Mouse (Mus musculus) midbrain, postnatal 0 days (tissue): ENCODE measurements at regions not wholly inside any gene's neighbourhood (a gene's known extent, or its start where the extent isn't known, plus 50 kb on each side); places are given as distances from the start of the nearest gene placed in this dataset.

Source experiments
- ATAC-seq: fragments of 200-750 bp; cut with Nextera tagmentation; 2 replicates; pipeline ENCODE4 v1.8.0; 2017; ENCODE audit warnings: moderate number of reproducible peaks, mild to moderate bottlenecking, moderate TSS enrichment, moderate library complexity; ENCODE audit not compliant: low FRiP score
- DNase-seq: peaks from one replicate; pipeline ENCODE4 v3.0.0-alpha.2; 2015; ENCODE audit warnings: low spot score
- H3K27ac ChIP-seq: fragments of 300-500 bp; sonication (generic); 2 replicates; pipeline ENCODE4 v1.5.1; 2014; ENCODE audit warnings: low read depth, mild to moderate bottlenecking, low read length, mixed read lengths
- H3K27me3 ChIP-seq: fragments of 300-500 bp; sonication (generic); 2 replicates; pipeline ENCODE4 v1.6.1; 2014; ENCODE audit warnings: low read length, control low read depth, mixed read lengths; ENCODE audit not compliant: insufficient read depth
- H3K36me3 ChIP-seq: fragments of 300-500 bp; sonication (generic); 2 replicates; pipeline ENCODE4 v1.6.1; 2014; ENCODE audit warnings: low read length, control low read depth, mixed read lengths; ENCODE audit not compliant: insufficient read depth
- H3K4me1 ChIP-seq: fragments of 300-500 bp; sonication (generic); 2 replicates; pipeline ENCODE4 v1.6.1; 2014; ENCODE audit warnings: mild to moderate bottlenecking, control low read depth, antibody characterized with exemption, low read length, mixed read lengths; ENCODE audit not compliant: insufficient read depth
- H3K4me2 ChIP-seq: fragments of 300-500 bp; sonication (generic); 2 replicates; pipeline ENCODE4 v1.6.1; 2014; ENCODE audit warnings: low read depth, mild to moderate bottlenecking, low read length, mixed read lengths; ENCODE audit not compliant: poor library complexity, severe bottlenecking
- H3K4me3 ChIP-seq: fragments of 300-500 bp; sonication (generic); 2 replicates; pipeline ENCODE4 v1.5.1; 2014; ENCODE audit warnings: low read depth, mild to moderate bottlenecking, low read length, moderate library complexity
- H3K9ac ChIP-seq: fragments of 300-500 bp; sonication (generic); replicated peaks from 2 replicates; pipeline ENCODE4 v1.6.1; 2014; ENCODE audit warnings: mild to moderate bottlenecking, low read length, moderate library complexity, mixed read lengths; ENCODE audit not compliant: poor library complexity, severe bottlenecking
- H3K9me3 ChIP-seq: fragments of 300-500 bp; sonication (generic); 2 replicates; pipeline ENCODE4 v1.6.1; 2016; ENCODE audit warnings: low read length, control low read depth
- CTCF ChIP-seq: IDR thresholded peaks from 2 replicates; pipeline ENCODE4 v1.5.1; 2016; ENCODE audit warnings: antibody characterized with exemption, mild to moderate bottlenecking
- WGBS: fragments of 180-500 bp; shearing (Covaris S2); extraction: QIAGEN DNeasy Blood & Tissue Kit; methylation state at CpG from one replicate; pipeline ENCODE4 v1.1.7; 2014; 5-methylcytosine and 5-hydroxymethylcytosine counted together

DNA sequence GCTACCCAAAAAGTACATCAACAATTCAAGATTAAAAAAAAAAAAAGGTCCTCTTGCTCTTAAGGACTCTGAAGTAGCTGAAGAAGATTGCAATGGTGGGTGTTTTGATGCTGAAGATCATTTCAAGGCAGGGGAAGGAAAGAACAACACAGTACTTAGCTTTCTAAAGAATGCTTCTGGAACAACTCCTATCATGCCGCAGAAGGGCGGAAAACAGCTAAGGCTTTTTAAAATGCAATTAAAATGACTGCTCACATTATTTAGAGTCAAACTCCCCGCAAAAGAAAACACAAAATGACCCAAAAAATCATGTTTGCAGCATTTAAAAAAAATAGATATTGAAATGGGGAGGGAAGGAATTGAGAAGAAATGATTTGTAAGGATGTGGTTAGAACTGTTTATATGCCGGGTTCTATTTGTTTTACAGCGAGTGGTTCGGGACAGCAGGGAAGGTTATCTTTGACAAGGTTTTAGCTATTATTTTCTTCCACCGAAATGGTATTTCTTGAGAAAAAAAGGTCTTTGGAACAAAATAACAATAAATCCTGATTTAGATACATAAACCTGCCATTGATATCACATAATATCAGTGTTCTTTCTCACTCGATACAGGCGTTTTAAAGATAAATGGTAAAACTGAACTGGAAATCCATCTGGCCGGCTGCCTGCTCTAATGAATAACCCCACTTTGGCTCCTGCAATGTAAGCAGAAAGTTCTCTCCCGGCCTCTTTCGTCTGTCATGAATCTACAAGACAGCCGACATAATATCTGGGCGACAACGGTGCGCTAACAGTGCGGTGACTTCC is 127.6 kb downstream of the Gm10295 start:
- WGBS = 86% methylated on average over 17 of the region's 17 CpGs
- no peak for TF ChIP-seq CTCF
- H3K4me2 ChIP-seq = no peak overlapping the region
- H3K9me3 ChIP-seq = no peaks in the 10 kb centered on the region
- H3K27me3 ChIP-seq = no peaks in the 10 kb centered on the region
- no peak overlapping the region for H3K27ac ChIP-seq
- no peak for ATAC-seq
- H3K9ac ChIP-seq = no peak overlapping the region
- no peaks in the 10 kb centered on the region for H3K36me3 ChIP-seq
- no peak overlapping the region for H3K4me3 ChIP-seq
- H3K4me1 ChIP-seq = no peaks in the 10 kb centered on the region
- DNase-seq = no peak

DNA sequence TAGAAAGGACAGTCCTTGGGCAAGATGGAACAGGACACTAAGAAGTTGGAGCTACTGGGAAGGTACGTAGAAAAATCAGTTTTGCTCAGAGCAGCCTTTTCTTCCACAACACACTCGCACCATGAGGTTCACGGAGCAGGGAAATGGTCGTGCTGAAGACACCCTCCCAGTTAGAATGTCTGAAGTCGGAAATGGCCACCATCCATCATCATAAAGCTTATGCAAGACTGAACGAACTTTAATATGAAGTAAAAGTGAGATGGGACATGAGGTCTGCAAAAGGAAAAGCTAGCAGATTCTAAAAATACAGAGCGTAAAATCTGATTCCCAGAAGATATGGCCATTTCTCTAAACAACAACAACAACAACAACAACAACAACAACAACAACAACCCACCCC is 133.9 kb downstream of the Gm10295 start:
- no peak for ATAC-seq
- TF ChIP-seq CTCF = no peak

DNA sequence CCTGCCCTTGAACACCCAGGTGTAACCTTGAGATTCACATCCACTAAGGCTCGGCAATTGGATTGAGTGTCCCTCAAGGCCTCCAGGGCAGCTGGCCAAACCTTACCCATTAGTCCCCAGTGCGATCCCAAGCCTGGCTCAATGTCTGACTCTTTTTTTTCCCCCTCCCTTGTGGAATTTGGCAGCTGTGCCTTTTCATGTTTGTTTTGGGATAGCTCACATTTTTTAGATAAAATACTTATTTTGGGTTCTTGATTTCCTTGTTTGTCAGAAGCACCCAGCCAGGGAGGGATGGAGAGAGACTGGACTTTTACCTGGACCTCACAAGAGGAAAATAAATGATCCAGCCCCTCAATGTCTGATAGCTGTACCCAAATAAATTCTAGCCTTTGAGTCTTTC is 134.5 kb downstream of the Gm10295 start:
- Histone ChIP-seq H3K4me1 (no peaks in the 10 kb centered on the region), H3K4me2 (no peak overlapping the region), H3K27me3 (no peaks in the 10 kb centered on the region), H3K4me3 (no peak overlapping the region), H3K9me3 (no peaks in the 10 kb centered on the region), H3K27ac (no peak overlapping the region), H3K9ac (no peak overlapping the region), H3K36me3 (no peaks in the 10 kb centered on the region)
- DNase-seq = peak; percentile 23
- ATAC-seq = no peak
- 60% methylated on average over 2 of the region's 2 CpGs for WGBS
- TF ChIP-seq CTCF = no peak

More for the DNA sequence above, 133.9 kb downstream of the Gm10295 start:
- Histone ChIP-seq H3K36me3 (no peaks in the 10 kb centered on the region), H3K4me2 (no peak overlapping the region), H3K4me3 (no peak overlapping the region), H3K27me3 (no peaks in the 10 kb centered on the region), H3K27ac (no peak overlapping the region), H3K9ac (no peak overlapping the region), H3K4me1 (no peaks in the 10 kb centered on the region), H3K9me3 (no peaks in the 10 kb centered on the region)
- no peak for DNase-seq
- 91% methylated on average over 7 of the region's 7 CpGs for WGBS

DNA sequence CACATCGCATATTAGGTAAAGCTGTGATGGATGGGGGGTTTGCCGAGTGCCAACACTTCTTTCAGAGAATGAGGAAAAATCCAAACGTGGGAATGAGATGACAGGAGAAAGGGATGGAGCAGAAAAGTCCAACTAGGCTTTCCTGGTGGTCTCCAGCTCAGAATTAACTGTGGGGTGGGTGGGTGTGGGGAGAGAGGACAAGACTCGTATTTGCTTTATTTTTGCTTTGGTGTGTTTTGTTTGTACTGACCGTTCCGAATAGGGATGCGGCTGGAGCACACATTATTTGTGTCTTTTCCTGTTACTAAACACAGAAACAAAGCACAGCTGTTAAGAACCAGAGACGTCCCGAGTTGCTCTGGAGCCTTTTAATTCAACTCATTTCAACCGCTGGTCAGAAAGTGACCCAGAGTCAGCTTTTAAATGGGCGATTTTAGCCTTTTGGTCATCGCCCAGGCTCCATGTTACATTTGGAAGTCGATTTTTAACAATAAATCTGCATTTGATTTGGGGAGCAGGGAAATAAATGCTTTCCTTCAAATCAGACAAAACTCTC is 136.7 kb downstream of the Gm10295 start:
- TF ChIP-seq CTCF = no peak
- Histone ChIP-seq H3K9ac (no peak overlapping the region), H3K27me3 (no peaks in the 10 kb centered on the region), H3K27ac (no peak overlapping the region), H3K36me3 (no peaks in the 10 kb centered on the region), H3K4me2 (no peak overlapping the region), H3K9me3 (no peaks in the 10 kb centered on the region), H3K4me3 (no peak overlapping the region), H3K4me1 (no peaks in the 10 kb centered on the region)
- DNase-seq = no peak
- ATAC-seq = no peak
- 82% methylated on average over 13 of the region's 13 CpGs for WGBS

DNA sequence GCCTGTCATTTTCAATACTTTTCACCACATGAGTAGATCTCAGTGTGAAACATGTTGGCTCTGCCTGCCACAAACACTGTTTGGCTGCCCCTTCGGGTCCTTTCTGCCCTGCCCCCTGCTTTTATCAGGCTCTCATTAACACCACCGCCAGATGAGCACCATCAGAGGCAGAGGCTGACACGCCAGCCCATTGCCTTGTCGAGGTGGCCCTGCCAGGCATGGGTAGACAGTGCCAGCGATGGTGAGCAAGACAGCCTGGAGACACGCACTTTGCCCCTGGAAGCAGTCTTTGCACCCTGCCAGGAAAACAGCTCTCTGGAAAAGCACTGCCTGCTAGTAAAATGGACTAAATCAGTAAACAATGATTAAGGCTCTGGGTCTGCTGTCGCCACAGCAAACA is 158.2 kb downstream of the Gm10295 start:
- H3K27me3 ChIP-seq = no peaks in the 10 kb centered on the region
- peak overlapping the region; percentile 15; the same call in 1 of the 2 replicates for H3K4me2 ChIP-seq

DNA sequence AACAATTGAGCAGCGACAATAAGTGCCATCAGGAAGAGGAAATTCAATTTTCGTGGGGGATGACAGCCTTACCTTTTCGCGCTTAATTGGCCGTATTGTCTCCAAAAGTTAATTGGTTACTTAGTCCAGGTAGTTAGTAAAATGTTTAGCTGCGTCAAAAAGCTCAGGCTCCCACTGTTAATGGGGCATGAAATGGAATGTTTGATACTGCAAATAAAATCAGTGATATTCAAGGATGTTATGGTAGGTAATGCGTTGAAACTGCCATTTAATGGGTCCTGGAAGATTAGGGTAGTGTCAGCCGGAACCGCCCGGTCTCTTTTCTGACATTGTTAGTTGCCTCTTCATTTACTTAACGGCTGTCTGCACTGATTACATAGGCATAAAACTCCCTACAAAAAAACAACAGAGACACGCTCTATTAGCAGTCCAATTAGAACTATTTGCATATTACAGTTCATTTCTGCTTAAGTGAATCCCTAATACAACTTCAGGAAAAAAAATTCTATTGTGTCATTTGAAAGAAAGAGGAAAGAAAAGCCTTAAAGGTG is 161.0 kb downstream of the Gm10295 start:
- peak; percentile 14 for DNase-seq
- ATAC-seq = no peak
- H3K27me3 ChIP-seq = no peaks in the 10 kb centered on the region
- H3K27ac ChIP-seq = no peak overlapping the region
- H3K36me3 ChIP-seq = no peaks in the 10 kb centered on the region
- no peak for TF ChIP-seq CTCF
- no peaks in the 10 kb centered on the region for H3K9me3 ChIP-seq
- no peak overlapping the region for H3K4me2 ChIP-seq
- no peak overlapping the region for H3K9ac ChIP-seq
- H3K4me1 ChIP-seq = no peaks in the 10 kb centered on the region
- 52% methylated on average over 12 of the region's 12 CpGs for WGBS
- H3K4me3 ChIP-seq = no peak overlapping the region

More for the DNA sequence above, 158.2 kb downstream of the Gm10295 start:
- H3K27ac ChIP-seq = no peak overlapping the region
- WGBS = 17% methylated on average over 7 of the region's 7 CpGs
- H3K4me3 ChIP-seq = no peak overlapping the region
- TF ChIP-seq CTCF = 0 out of 2 replicates have a peak, but pooled peaks have one; percentile 3
- ATAC-seq (peak; percentile 20; the same call in 1 of the 2 replicates), DNase-seq (peak; percentile 56)
- no peaks in the 10 kb centered on the region for H3K4me1 ChIP-seq
- H3K36me3 ChIP-seq = no peaks in the 10 kb centered on the region
- H3K9ac ChIP-seq = no peak overlapping the region
- H3K9me3 ChIP-seq = no peaks in the 10 kb centered on the region
